Mouse (Mus musculus) liver, embryonic 14.5 days (tissue): ENCODE measurements around the gene Dpp6.

Source experiments
- CTCF ChIP-seq: IDR thresholded peaks from 2 replicates; pipeline ENCODE4 v1.5.1; 2016; ENCODE audit warnings: antibody characterized with exemption, low read depth, control low read depth
- EP300 ChIP-seq: IDR thresholded peaks from 2 replicates; pipeline ENCODE4 v1.6.1; 2016; ENCODE audit warnings: antibody characterized with exemption, low read depth

DNA sequence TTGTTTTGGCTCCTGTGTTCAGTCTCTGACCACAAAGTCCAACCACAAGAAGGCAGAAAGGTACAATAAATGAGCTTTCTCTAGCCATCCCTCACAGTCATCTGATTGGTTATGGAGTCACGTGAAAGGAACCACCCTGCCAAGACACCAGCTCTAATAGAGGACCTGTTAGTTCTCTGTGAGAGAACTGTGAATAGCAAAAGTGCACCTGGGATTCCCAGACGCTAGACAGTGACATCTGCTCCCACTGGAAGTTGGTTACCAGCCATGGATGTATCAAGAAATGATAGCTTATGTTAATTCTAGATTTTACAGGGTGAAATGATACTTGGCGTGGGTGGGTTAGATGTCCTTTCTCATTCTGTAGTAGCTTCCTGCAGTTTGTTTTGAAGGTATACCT lies 338.7 kb downstream of the Dpp6 start:
- no peak for TF ChIP-seq CTCF
- TF ChIP-seq EP300 = no peak
